8 mouse cellular contexts compared by ENCODE assay signal in the genomic region with DNA sequence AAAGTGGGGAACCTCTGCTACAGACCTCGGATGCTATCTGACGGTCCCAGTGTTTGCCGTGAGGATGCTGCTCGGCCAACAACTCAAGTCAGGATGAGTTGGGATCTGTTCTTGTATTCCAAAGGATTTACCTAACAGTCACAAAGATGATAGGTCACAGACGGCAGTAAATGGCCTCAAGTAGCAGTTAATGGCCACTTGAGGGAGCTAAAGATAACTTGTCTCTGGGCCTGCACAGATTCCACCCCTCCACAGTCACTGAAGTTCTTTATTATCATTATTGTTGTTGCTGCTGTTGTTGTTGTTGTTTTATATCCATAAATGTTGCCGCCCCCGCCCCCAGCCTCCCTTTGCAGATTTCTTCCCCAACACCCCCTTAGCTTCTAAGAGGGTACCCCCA.
DNase-seq lines count a peak whose midpoint lies in the region; ATAC-seq lines count a peak whose summit lies in the region.

No protein-coding gene starts in this region.

- H3K36me3 ChIP-seq in midbrain, embryonic 11.5 days (ENCODE audit: control insufficient read depth, insufficient read depth, low read length): no peaks in the 10 kb centered on the region

- no peaks in the 10 kb centered on the region for H3K9me3 ChIP-seq in midbrain, embryonic 11.5 days (ENCODE audit: control insufficient read depth, low read length)

- H3K4me2 ChIP-seq in midbrain, embryonic 11.5 days: no peak overlapping the region

- no peak overlapping the region for H3K9ac ChIP-seq in midbrain, embryonic 11.5 days (ENCODE audit: low read length)

- H3K4me3 ChIP-seq in midbrain, embryonic 11.5 days (ENCODE audit: low read depth, low read length): no peak overlapping the region

- ATAC-seq in midbrain, embryonic 11.5 days (ENCODE audit: low FRiP score): peak; percentile 34
- no peak for ATAC-seq in megakaryocyte-erythroid progenitor cell, adult 5-6 weeks (replicated peaks; ENCODE audit: low FRiP score, low TSS enrichment, poor library complexity, severe bottlenecking)

- 47% methylated on average over 7 of the region's 7 CpGs for WGBS in midbrain, embryonic 11.5 days

- H3K27ac ChIP-seq in midbrain, embryonic 11.5 days (ENCODE audit: low read depth, low read length): no peak overlapping the region

- H3K27me3 ChIP-seq in midbrain, embryonic 11.5 days (ENCODE audit: control insufficient read depth, insufficient read depth, low read length): no peaks in the 10 kb centered on the region

- DNase-seq in adrenal gland, postnatal 14 days: peak; percentile 6
- no peak for DNase-seq in adrenal gland, adult 18-20 months (ENCODE audit: low spot score in 2 of 2)
- DNase-seq in kidney, postnatal 10 days: peak; percentile 23
- no peak for DNase-seq in kidney, postnatal 4 days
- peak; percentile 49 for DNase-seq in R1 (ENCODE audit: low read depth, low spot score)
- DNase-seq in midbrain, embryonic 11.5 days (ENCODE audit: low spot score, missing footprints): no peak
- DNase-seq in urinary bladder, postnatal 4 days (ENCODE audit: low spot score in 2 of 2): no peak

- no peaks in the 10 kb centered on the region for H3K4me1 ChIP-seq in midbrain, embryonic 11.5 days (ENCODE audit: control insufficient read depth, insufficient read depth, low read length)

Comparison
In these comparisons a context has a peak if more than half of its experiments do, and no peak if none do; other contexts are left out.
1. DNase-seq: peak in adrenal gland, postnatal 14 days (single experiment), kidney, postnatal 10 days (single experiment) and R1 (single experiment); none in adrenal gland, adult 18-20 months (0 of 2), kidney, postnatal 4 days (0 of 2), midbrain, embryonic 11.5 days (single experiment) and urinary bladder, postnatal 4 days (0 of 2).